Mouse (Mus musculus) intestine, embryonic 16.5 days (tissue): ENCODE measurements around the gene Tcf20. TPM values are rescaled to one million over a fixed set of nuclear protein-coding genes. Genes with fewer than 3 reads are reported as not detected.

Experiments used
- ATAC-seq: fragments of 200-750 bp; cut with Nextera tagmentation; 2 replicates; pipeline ENCODE4 v1.8.0; 2017; ENCODE audit warnings: moderate TSS enrichment, moderate library complexity
- H3K27ac ChIP-seq: fragments of 300-500 bp; sonication (generic); 2 replicates; pipeline ENCODE4 v1.5.1; 2014; ENCODE audit warnings: mild to moderate bottlenecking, low read length
- H3K27me3 ChIP-seq: fragments of 300-500 bp; sonication (generic); replicated peaks from 2 replicates; pipeline ENCODE4 v1.6.1; 2014; ENCODE audit warnings: low read length, control low read depth, mixed read lengths; ENCODE audit not compliant: control insufficient read depth, insufficient read depth
- H3K36me3 ChIP-seq: fragments of 300-500 bp; sonication (generic); 2 replicates; pipeline ENCODE4 v1.6.1; 2014; ENCODE audit warnings: low read length, control low read depth; ENCODE audit not compliant: control insufficient read depth, insufficient read depth
- H3K4me1 ChIP-seq: fragments of 300-500 bp; sonication (generic); 2 replicates; pipeline ENCODE4 v1.6.1; 2014; ENCODE audit warnings: low read length, control low read depth, mixed read lengths; ENCODE audit not compliant: control insufficient read depth, insufficient read depth
- H3K4me2 ChIP-seq: fragments of 300-500 bp; sonication (generic); 2 replicates; pipeline ENCODE4 v1.6.1; 2014; ENCODE audit warnings: low read depth, low read length, control low read depth
- H3K4me3 ChIP-seq: fragments of 300-500 bp; sonication (generic); 2 replicates; pipeline ENCODE4 v1.5.1; 2014; ENCODE audit warnings: mild to moderate bottlenecking, low read length
- H3K9ac ChIP-seq: fragments of 300-500 bp; sonication (generic); 2 replicates; pipeline ENCODE4 v1.6.1; 2014; ENCODE audit warnings: low read depth, low read length
- H3K9me3 ChIP-seq: fragments of 300-500 bp; sonication (generic); 2 replicates; pipeline ENCODE4 v1.6.1; 2016; ENCODE audit warnings: low read length, control low read depth; ENCODE audit not compliant: control insufficient read depth
- WGBS: fragments of 180-500 bp; shearing (Covaris S2); extraction: QIAGEN DNeasy Blood & Tissue Kit; methylation state at CpG from one replicate; pipeline ENCODE4 v1.1.7; 2014; 5-methylcytosine and 5-hydroxymethylcytosine counted together
- polyA plus RNA-seq: library from polyadenylated mRNA; unstranded; fragments of >200 nt; fragmentation: Nextera tagmentation; extraction: Ambion mirVana; gene quantifications from 2 replicates; pipeline ENCODE4 v1.2.1, GENCODE M21; 2015

Tcf20 gene
- polyA plus RNA-seq, 1 experiment from 2014 or later = 5.5 TPM

- Histone ChIP-seq H3K9me3 (no peaks in the 10 kb centered on the region), H3K4me2 (no peak overlapping the region), H3K27ac (no peak overlapping the region; the same call in 1 of the 2 replicates), H3K4me1 (peaks cover 46% of the 10 kb centered on the region), H3K9ac (no peak overlapping the region), H3K4me3 (no peak overlapping the region), H3K27me3 (peaks cover 35% of the 10 kb centered on the region), H3K36me3 (no peaks in the 10 kb centered on the region)
- ATAC-seq = no peak
- 72% methylated on average over 14 of the region's 14 CpGs for WGBS
Observed at GRCm38 (mm10) chr15:82964266-82964825, 23.3 kb downstream of the Tcf20 start.

- Histone ChIP-seq H3K27ac (peak overlapping the region; percentile 68; the same call in 1 of the 2 replicates), H3K9ac (peak overlapping the region; percentile 77), H3K27me3 (peaks cover 37% of the 10 kb centered on the region), H3K4me3 (peak overlapping the region; percentile 59), H3K9me3 (no peaks in the 10 kb centered on the region), H3K36me3 (no peaks in the 10 kb centered on the region), H3K4me1 (peaks cover 46% of the 10 kb centered on the region), H3K4me2 (peak overlapping the region; percentile 87)
- ATAC-seq = peak; percentile 57
- WGBS = under 1% methylated on average over 34 of the region's 82 CpGs
Observed at GRCm38 (mm10) chr15:82963556-82964156, 24.0 kb downstream of the Tcf20 start.

- Histone ChIP-seq H3K9me3 (no peaks in the 10 kb centered on the region), H3K27ac (peak overlapping the region; percentile 19; the same call in 1 of the 2 replicates), H3K4me1 (peaks cover 46% of the 10 kb centered on the region), H3K9ac (peak overlapping the region; percentile 77), H3K4me3 (peak overlapping the region; percentile 59), H3K36me3 (no peaks in the 10 kb centered on the region), H3K27me3 (peaks cover 37% of the 10 kb centered on the region), H3K4me2 (peak overlapping the region; percentile 87)
- no peak for ATAC-seq
- WGBS = 4% methylated on average over 26 of the region's 39 CpGs
Observed at GRCm38 (mm10) chr15:82963090-82963489, 24.6 kb downstream of the Tcf20 start.

- peak overlapping the region; percentile 77 for H3K9ac ChIP-seq
- H3K27ac ChIP-seq = no peak overlapping the region; the same call in 1 of the 2 replicates
- H3K36me3 ChIP-seq = no peaks in the 10 kb centered on the region
- H3K4me1 ChIP-seq = peaks cover 46% of the 10 kb centered on the region
- H3K9me3 ChIP-seq = no peaks in the 10 kb centered on the region
- H3K4me2 ChIP-seq = peak overlapping the region; percentile 87
- H3K4me3 ChIP-seq = peak overlapping the region; percentile 59
- 49% methylated on average over 4 of the region's 4 CpGs for WGBS
- H3K27me3 ChIP-seq = peaks cover 37% of the 10 kb centered on the region
- ATAC-seq = no peak
Observed at GRCm38 (mm10) chr15:82962536-82962935, 25.1 kb downstream of the Tcf20 start.

- H3K36me3 ChIP-seq = no peaks in the 10 kb centered on the region
- H3K4me1 ChIP-seq = peaks cover 46% of the 10 kb centered on the region
- peak overlapping the region; percentile 43 for H3K4me2 ChIP-seq
- H3K27ac ChIP-seq = no peak overlapping the region
- peak overlapping the region; percentile 20 for H3K4me3 ChIP-seq
- ATAC-seq = no peak
- no peaks in the 10 kb centered on the region for H3K9me3 ChIP-seq
- peaks cover 37% of the 10 kb centered on the region for H3K27me3 ChIP-seq
- 12% methylated on average over 26 of the region's 26 CpGs for WGBS
- H3K9ac ChIP-seq = peak overlapping the region; percentile 52
Observed at GRCm38 (mm10) chr15:82960786-82961561, 26.7 kb downstream of the Tcf20 start.

- no peak overlapping the region for H3K4me3 ChIP-seq
- no peaks in the 10 kb centered on the region for H3K36me3 ChIP-seq
- no peak overlapping the region for H3K4me2 ChIP-seq
- H3K4me1 ChIP-seq = peaks cover 46% of the 10 kb centered on the region
- no peak for ATAC-seq
- H3K27me3 ChIP-seq = peaks cover 30% of the 10 kb centered on the region
- H3K27ac ChIP-seq = no peak overlapping the region
- no peak overlapping the region for H3K9ac ChIP-seq
- WGBS = 46% methylated on average over 12 of the region's 12 CpGs
- H3K9me3 ChIP-seq = no peaks in the 10 kb centered on the region
Observed at GRCm38 (mm10) chr15:82959151-82959550, 28.5 kb downstream of the Tcf20 start.

GRCm38 (mm10) chr15:82958253-82958701, 29.4 kb downstream of the Tcf20 start:
- peak overlapping the region; percentile 30; the same call in 1 of the 2 replicates for H3K4me2 ChIP-seq
- H3K27ac ChIP-seq = no peak overlapping the region
- H3K9me3 ChIP-seq = no peaks in the 10 kb centered on the region
- ATAC-seq = no peak
- 26% methylated on average over 16 of the region's 16 CpGs for WGBS
- peaks cover 46% of the 10 kb centered on the region for H3K4me1 ChIP-seq
- no peaks in the 10 kb centered on the region for H3K36me3 ChIP-seq
- peaks cover 30% of the 10 kb centered on the region for H3K27me3 ChIP-seq
- H3K4me3 ChIP-seq = no peak overlapping the region; the same call in none of the 2 replicates
- H3K9ac ChIP-seq = peak overlapping the region; percentile 24; the same call in 1 of the 2 replicates

- no peak overlapping the region for H3K9ac ChIP-seq
- H3K4me2 ChIP-seq = no peak overlapping the region
- H3K27ac ChIP-seq = no peak overlapping the region
- H3K4me3 ChIP-seq = no peak overlapping the region
- 66% methylated on average over 4 of the region's 4 CpGs for WGBS
- H3K9me3 ChIP-seq = no peaks in the 10 kb centered on the region
- peaks cover 20% of the 10 kb centered on the region for H3K27me3 ChIP-seq
- no peaks in the 10 kb centered on the region for H3K36me3 ChIP-seq
- no peak for ATAC-seq
- H3K4me1 ChIP-seq = peaks cover 32% of the 10 kb centered on the region
Observed at GRCm38 (mm10) chr15:82956721-82957120, 31.0 kb downstream of the Tcf20 start.

- Histone ChIP-seq H3K4me1 (peaks cover 28% of the 10 kb centered on the region), H3K4me2 (no peak overlapping the region), H3K9ac (no peak overlapping the region), H3K27ac (no peak overlapping the region), H3K27me3 (peaks cover 16% of the 10 kb centered on the region), H3K36me3 (no peaks in the 10 kb centered on the region), H3K4me3 (no peak overlapping the region), H3K9me3 (no peaks in the 10 kb centered on the region)
- 85% methylated on average over 3 of the region's 3 CpGs for WGBS
- no peak for ATAC-seq
Observed at GRCm38 (mm10) chr15:82956310-82956709, 31.4 kb downstream of the Tcf20 start.
